Mouse (Mus musculus) G1E (cell line): ENCODE results near the gene Sf3b6.

Source experiments
- CTCF ChIP-seq: IDR thresholded peaks from 2 replicates; pipeline ENCODE4 v1.5.1; 2012; ENCODE audit warnings: low read depth, low read length, inconsistent platforms, mixed read lengths
- GATA2 ChIP-seq: IDR thresholded peaks from 2 replicates; pipeline ENCODE4 v1.6.1; 2012; ENCODE audit warnings: low read depth, low read length, inconsistent platforms, borderline replicate concordance
- POLR2AphosphoS5 ChIP-seq: IDR thresholded peaks from 2 replicates; pipeline ENCODE4 v1.6.1; 2012; ENCODE audit warnings: low read depth, low read length, inconsistent platforms; ENCODE audit not compliant: insufficient replicate concordance
- TAL1 ChIP-seq: conservative IDR thresholded peaks from 2 replicates; pipeline ENCODE4 v1.6.1; 2012; ENCODE audit warnings: low read depth, low read length, inconsistent platforms, mixed read lengths

DNA sequence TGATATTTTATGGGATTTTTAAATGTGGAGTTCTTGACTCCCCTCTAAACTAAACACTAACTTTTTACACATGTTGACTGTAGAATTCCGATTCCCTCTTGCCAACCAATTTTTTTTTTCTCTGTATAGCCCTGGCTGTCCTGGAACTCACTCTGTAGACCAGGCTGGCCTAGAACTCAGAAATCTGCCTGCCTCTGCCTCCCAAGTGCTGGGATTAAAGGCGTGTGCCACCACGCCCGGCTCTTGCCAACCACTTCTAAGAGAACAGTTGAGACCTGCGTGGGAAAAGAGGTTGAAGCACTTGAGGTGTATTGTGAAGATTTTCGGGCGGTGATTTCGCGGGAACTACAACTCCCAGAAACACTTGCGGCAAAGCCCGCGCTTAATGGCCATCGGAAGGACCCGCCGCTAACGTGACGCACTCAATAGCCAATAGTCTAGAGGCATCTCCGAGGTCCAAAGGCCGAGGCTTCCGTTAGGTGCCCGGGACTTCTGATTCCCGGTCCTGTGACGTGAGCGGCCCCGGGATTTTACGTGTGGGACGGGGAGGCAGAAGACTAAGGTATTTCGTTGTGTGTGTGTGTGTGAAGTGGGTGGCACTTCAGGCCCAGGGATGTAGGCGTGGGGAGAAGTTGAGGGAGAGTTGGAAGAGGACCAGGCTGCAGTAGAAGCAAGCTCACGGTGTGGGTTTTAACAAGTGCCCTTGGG lies 25.7 kb downstream of the Sf3b6 start, which contains the start of gene Wdcp:
- no peak for TF ChIP-seq TAL1
- no peak for TF ChIP-seq CTCF
- no peak for TF ChIP-seq POLR2AphosphoS5
- TF ChIP-seq GATA2, result no peak
